Mouse (Mus musculus) myocyte (in vitro differentiated cells): ENCODE results near the gene Hcar1. TPM values are rescaled to one million over a fixed set of nuclear protein-coding genes. Genes with fewer than 3 reads are reported as not detected.

Experiments
- H3K27me3 ChIP-seq: one replicate; pipeline ENCODE4 v1.6.1; 2011; ENCODE audit not compliant: control insufficient read depth, insufficient read depth, insufficient read length
- H3K36me3 ChIP-seq: one replicate; pipeline ENCODE4 v1.6.1; 2011; ENCODE audit not compliant: control insufficient read depth, insufficient read depth
- H3K4me2 ChIP-seq: one replicate; pipeline ENCODE4 v1.6.1; 2011; ENCODE audit warnings: low read depth, control low read depth
- H3K4me3 ChIP-seq: one replicate; pipeline ENCODE4 v1.5.1; 2011; ENCODE audit warnings: mild to moderate bottlenecking, control low read depth, moderate library complexity
- H3K79me2 ChIP-seq: one replicate; pipeline ENCODE4 v1.6.1; 2011; ENCODE audit not compliant: control insufficient read depth, insufficient read depth
- H3ac ChIP-seq: one replicate; pipeline ENCODE4 v1.6.1; 2011; ENCODE audit not compliant: control insufficient read depth, insufficient read length
- CEBPB ChIP-seq: IDR thresholded peaks from 2 replicates; pipeline ENCODE4 v1.6.1; 2011; ENCODE audit warnings: mild to moderate bottlenecking, moderate library complexity; ENCODE audit not compliant: poor library complexity, insufficient read depth, severe bottlenecking
- E2F4 ChIP-seq: IDR thresholded peaks from one replicate; pipeline ENCODE4 v1.6.1; 2011; ENCODE audit warnings: mild to moderate bottlenecking, control low read depth, moderate library complexity; ENCODE audit not compliant: insufficient read depth
- MAX ChIP-seq: IDR thresholded peaks from one replicate; pipeline ENCODE4 v1.6.1; 2011; ENCODE audit warnings: low read depth, mild to moderate bottlenecking, control low read depth
- MYOD1 ChIP-seq, 3 experiments: IDR thresholded peaks; one replicate each; pipeline ENCODE4 v1.6.1; 2011; ENCODE audit warnings: control low read depth in 2 of 3, low read depth in 2 of 3, mild to moderate bottlenecking in 2 of 3, moderate library complexity in 1 of 3; ENCODE audit not compliant: insufficient read length in 2 of 3, control insufficient read depth in 1 of 3
- MYOG ChIP-seq, 3 experiments: IDR thresholded peaks; one replicate each; pipeline ENCODE4 v1.6.1; 2011; ENCODE audit warnings: control low read depth in 2 of 3, low read depth in 2 of 3, mild to moderate bottlenecking in 2 of 3; ENCODE audit not compliant: insufficient read length in 2 of 3, control insufficient read depth in 1 of 3, insufficient read depth in 1 of 3
- POLR2A ChIP-seq: IDR thresholded peaks from one replicate; pipeline ENCODE4 v1.6.1; 2011; ENCODE audit warnings: low read depth, mild to moderate bottlenecking, control low read depth, moderate library complexity; ENCODE audit not compliant: insufficient read length
- POLR2AphosphoS2 ChIP-seq: IDR thresholded peaks from one replicate; pipeline ENCODE4 v1.6.1; 2011; ENCODE audit warnings: low read depth, control low read depth; ENCODE audit not compliant: insufficient read length
- REST ChIP-seq: IDR thresholded peaks from one replicate; pipeline ENCODE4 v1.6.1; 2011; ENCODE audit warnings: mild to moderate bottlenecking, control low read depth, moderate library complexity; ENCODE audit not compliant: insufficient read depth, insufficient read length
- SRF ChIP-seq: IDR thresholded peaks from one replicate; pipeline ENCODE4 v1.6.1; 2011; ENCODE audit warnings: low read depth; ENCODE audit not compliant: control insufficient read depth, insufficient read length
- TCF12 ChIP-seq: IDR thresholded peaks from one replicate; pipeline ENCODE4 v1.6.1; 2011; ENCODE audit warnings: mild to moderate bottlenecking, control low read depth; ENCODE audit not compliant: poor library complexity, insufficient read depth, severe bottlenecking
- TCF3 ChIP-seq: IDR thresholded peaks from one replicate; pipeline ENCODE4 v1.6.1; 2011; ENCODE audit warnings: low read depth, control low read depth; ENCODE audit not compliant: insufficient read length
- USF1 ChIP-seq: IDR thresholded peaks from one replicate; pipeline ENCODE4 v1.6.1; 2011; ENCODE audit warnings: low read depth, mild to moderate bottlenecking, control low read depth, moderate library complexity
- polyA plus RNA-seq: library from polyadenylated mRNA; unstranded; fragments of >200 nt; fragmentation: generic; extraction: Trizol; gene quantifications from one replicate; pipeline ENCODE4 v1.2.1, GENCODE M21; 2012; ENCODE audit warnings: missing spikeins

The Hcar1 gene
- polyA plus RNA-seq, 1 experiment: not detected

- H3ac ChIP-seq: no peak overlapping the region
- no peak for TF ChIP-seq REST
- TF ChIP-seq MYOG (IDR thresholded peaks at IDR 0.05; ENCODE audit: control insufficient read depth in 1 of 3, insufficient read depth in 1 of 3, insufficient read length in 2 of 3, low read depth in 2 of 3): no peak
- no peak for TF ChIP-seq CEBPB
- TF ChIP-seq SRF: no peak
- TF ChIP-seq POLR2AphosphoS2: no peak
- no peak overlapping the region for H3K4me2 ChIP-seq
- H3K79me2 ChIP-seq: no peaks in the 10 kb centered on the region
- H3K36me3 ChIP-seq: no peaks in the 10 kb centered on the region
- H3K4me3 ChIP-seq: no peak overlapping the region
- H3K27me3 ChIP-seq: no peaks in the 10 kb centered on the region
Measured at GRCm38 (mm10) chr5:123863934-123864333, 15.9 kb downstream of the Hcar1 start.

- no peak overlapping the region for H3ac ChIP-seq
- H3K79me2 ChIP-seq: no peaks in the 10 kb centered on the region
- H3K4me3 ChIP-seq: no peak overlapping the region
- no peak overlapping the region for H3K4me2 ChIP-seq
- H3K36me3 ChIP-seq: no peaks in the 10 kb centered on the region
- TF ChIP-seq MYOG (IDR thresholded peaks at IDR 0.05; ENCODE audit: control insufficient read depth in 1 of 3, insufficient read depth in 1 of 3, insufficient read length in 2 of 3, low read depth in 2 of 3) (no peak), POLR2A (no peak), E2F4 (no peak), POLR2AphosphoS2 (no peak), CEBPB (no peak), USF1 (no peak), SRF (no peak), TCF3 (no peak), TCF12 (no peak)
- no peaks in the 10 kb centered on the region for H3K27me3 ChIP-seq
Measured at GRCm38 (mm10) chr5:123862374-123863350, 17.2 kb downstream of the Hcar1 start.

- Histone ChIP-seq H3K4me2 (no peak overlapping the region), H3K27me3 (no peaks in the 10 kb centered on the region), H3K4me3 (no peak overlapping the region), H3K36me3 (no peaks in the 10 kb centered on the region), H3K79me2 (no peaks in the 10 kb centered on the region), H3ac (no peak overlapping the region)
- TF ChIP-seq TCF12: no peak
- no peak for TF ChIP-seq POLR2A
- TF ChIP-seq USF1: no peak
- no peak for TF ChIP-seq TCF3
- TF ChIP-seq MAX: no peak
- TF ChIP-seq POLR2AphosphoS2: no peak
- TF ChIP-seq REST: no peak
Measured at GRCm38 (mm10) chr5:123858798-123859197, 21.0 kb downstream of the Hcar1 start.

- H3K27me3 ChIP-seq: no peaks in the 10 kb centered on the region
- no peaks in the 10 kb centered on the region for H3K79me2 ChIP-seq
- no peak overlapping the region for H3K4me2 ChIP-seq
- no peak overlapping the region for H3ac ChIP-seq
- no peaks in the 10 kb centered on the region for H3K36me3 ChIP-seq
- TF ChIP-seq POLR2A: no peak
- TF ChIP-seq REST: no peak
- no peak for TF ChIP-seq CEBPB
- no peak for TF ChIP-seq MYOD1 (IDR thresholded peaks at IDR 0.05; ENCODE audit: control insufficient read depth in 1 of 3, insufficient read length in 2 of 3, low read depth in 2 of 3)
- no peak for TF ChIP-seq MAX
- TF ChIP-seq POLR2AphosphoS2: no peak
- TF ChIP-seq TCF3: no peak
- no peak for TF ChIP-seq SRF
- no peak for TF ChIP-seq E2F4
- no peak for TF ChIP-seq USF1
- TF ChIP-seq TCF12: no peak
- TF ChIP-seq MYOG (IDR thresholded peaks at IDR 0.05; ENCODE audit: control insufficient read depth in 1 of 3, insufficient read depth in 1 of 3, insufficient read length in 2 of 3, low read depth in 2 of 3): no peak
- H3K4me3 ChIP-seq: no peak overlapping the region
Measured at GRCm38 (mm10) chr5:123854511-123854910, 25.3 kb downstream of the Hcar1 start.

GRCm38 (mm10) chr5:123853877-123854504 lies 25.8 kb downstream of the Hcar1 start:
- Histone ChIP-seq H3K36me3 (no peaks in the 10 kb centered on the region), H3K27me3 (no peaks in the 10 kb centered on the region), H3K4me2 (no peak overlapping the region), H3K4me3 (no peak overlapping the region), H3K79me2 (no peaks in the 10 kb centered on the region), H3ac (no peak overlapping the region)
- TF ChIP-seq POLR2AphosphoS2 (no peak), SRF (no peak), USF1 (no peak), TCF3 (no peak), CEBPB (no peak), TCF12 (no peak), POLR2A (no peak), E2F4 (no peak), MYOD1 (IDR thresholded peaks at IDR 0.05; ENCODE audit: control insufficient read depth in 1 of 3, insufficient read length in 2 of 3, low read depth in 2 of 3) (no peak), MYOG (IDR thresholded peaks at IDR 0.05; ENCODE audit: control insufficient read depth in 1 of 3, insufficient read depth in 1 of 3, insufficient read length in 2 of 3, low read depth in 2 of 3) (no peak), REST (no peak), MAX (no peak)
